Mouse (Mus musculus): ENCODE results near the gene Alpl.

GRCm38 (mm10) chr4:137723527-137723926 lies 72.7 kb downstream of the Alpl start:
- no peak for TF ChIP-seq POLR2A (IDR thresholded peaks at IDR 0.05; ENCODE audit: borderline replicate concordance, extremely low read depth, insufficient read depth, insufficient read length, poor library complexity, severe bottlenecking)
- no peak for TF ChIP-seq CTCF (IDR thresholded peaks at IDR 0.05; ENCODE audit: borderline replicate concordance, extremely low read depth, insufficient read depth, insufficient read length)
